Mouse (Mus musculus): ENCODE measurements around the gene H2-DMa. TPM values are rescaled to one million over a fixed set of nuclear protein-coding genes. Genes with fewer than 3 reads are reported as not detected.

H2-DMa gene
- total RNA-seq, 2 experiments from 2014 or later = 3.6 to 4.9 TPM

DNA sequence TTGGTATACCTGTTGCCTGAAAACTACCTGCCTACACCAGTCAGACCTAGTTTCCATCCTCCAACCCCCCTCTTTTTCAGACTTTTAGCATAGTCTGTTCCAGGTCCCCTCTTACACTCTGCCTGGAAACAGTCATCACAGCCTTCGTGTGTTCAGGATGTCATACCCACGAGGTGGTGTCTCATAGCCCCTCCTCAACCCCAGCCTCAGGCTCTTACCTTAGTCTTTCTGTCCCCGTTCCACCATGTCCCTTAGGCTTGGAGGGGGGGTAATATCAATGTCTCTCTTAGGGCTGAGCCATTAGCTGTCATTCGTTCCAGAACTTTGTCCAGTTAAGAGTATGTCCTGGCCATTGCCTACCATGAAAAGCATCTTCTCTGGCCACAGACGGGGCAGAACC lies 18.2 kb upstream of the H2-DMa start:
- intact Hi-C loops (cut with DNase I) = loop anchor here (5.0 kb wide), 1 partner anchor 66 kb away; no protein-coding TSS in a partner anchor
- DNase-seq = no peak

DNA sequence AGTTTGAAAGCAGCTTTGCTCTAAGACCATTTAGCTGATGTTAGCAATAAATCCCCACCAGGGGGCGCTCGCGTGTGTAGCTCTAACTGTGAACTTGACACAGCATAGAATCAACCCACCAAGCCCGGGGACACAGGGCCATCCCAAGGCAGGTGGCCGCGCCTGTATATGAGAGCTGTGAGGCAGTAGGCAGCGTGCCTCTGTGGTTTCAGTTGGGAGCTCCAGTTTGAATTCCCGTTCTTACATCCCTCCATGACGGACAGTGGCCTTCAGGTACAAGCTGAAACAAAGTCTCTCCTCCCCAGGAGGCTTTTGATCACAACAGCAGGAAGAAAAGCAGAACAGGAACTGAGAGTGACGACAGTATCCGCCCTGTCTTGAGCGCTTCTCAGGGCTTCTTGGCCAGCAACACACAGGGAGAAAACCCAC lies 17.7 kb upstream of the H2-DMa start:
- DNase-seq = peak; percentile 90 to 94
- intact Hi-C loops (cut with DNase I) = loop anchor here (5.0 kb wide), 1 partner anchor 66 kb away; no protein-coding TSS in a partner anchor

DNA sequence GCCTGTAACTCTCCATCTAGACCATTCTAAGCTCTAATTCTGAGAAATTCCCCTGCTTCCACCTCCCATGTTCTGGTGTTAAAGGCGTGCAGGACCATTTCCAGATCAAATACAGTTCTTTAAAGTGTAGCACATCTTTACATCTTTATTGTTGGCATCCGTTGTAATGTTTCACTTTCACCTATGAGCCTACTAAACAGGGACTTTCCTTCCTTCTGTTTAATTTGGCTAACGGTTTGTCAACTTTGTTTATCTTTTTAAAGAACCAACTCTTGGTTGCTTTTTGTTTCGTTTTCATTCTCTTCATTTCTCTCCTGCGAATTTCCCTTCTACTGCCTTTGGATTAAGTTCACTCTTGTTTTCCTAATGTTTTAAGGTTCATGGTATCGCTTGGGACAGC lies 16.5 kb upstream of the H2-DMa start:
- intact Hi-C loops (cut with DNase I) = loop anchor here (5.0 kb wide), 1 partner anchor 64 kb away; no protein-coding TSS in a partner anchor
- DNase-seq = no peak

DNA sequence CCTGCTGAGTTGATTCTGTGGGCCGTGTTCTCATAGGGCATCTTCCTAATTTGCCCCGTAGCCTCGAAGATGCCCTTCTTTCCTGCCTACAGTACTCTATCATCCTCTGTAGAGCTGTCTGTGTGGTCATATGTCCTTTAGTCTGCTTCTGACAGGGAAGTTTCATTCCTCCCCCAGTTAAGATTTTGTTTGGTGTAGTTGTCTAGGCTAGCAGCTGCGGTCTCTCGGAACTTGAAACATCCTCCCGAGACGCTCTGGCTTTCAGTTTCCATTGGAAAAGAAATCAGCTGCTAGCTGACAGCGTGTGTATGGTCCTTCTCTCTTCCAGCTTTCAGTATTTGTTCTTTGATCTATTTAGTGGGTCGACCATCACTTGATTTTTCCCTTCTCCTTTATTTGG lies 14.5 kb upstream of the H2-DMa start:
- intact Hi-C loops (cut with DNase I) = loop anchor here (5.0 kb wide), 1 partner anchor 62 kb away; no protein-coding TSS in a partner anchor
- DNase-seq = no peak

DNA sequence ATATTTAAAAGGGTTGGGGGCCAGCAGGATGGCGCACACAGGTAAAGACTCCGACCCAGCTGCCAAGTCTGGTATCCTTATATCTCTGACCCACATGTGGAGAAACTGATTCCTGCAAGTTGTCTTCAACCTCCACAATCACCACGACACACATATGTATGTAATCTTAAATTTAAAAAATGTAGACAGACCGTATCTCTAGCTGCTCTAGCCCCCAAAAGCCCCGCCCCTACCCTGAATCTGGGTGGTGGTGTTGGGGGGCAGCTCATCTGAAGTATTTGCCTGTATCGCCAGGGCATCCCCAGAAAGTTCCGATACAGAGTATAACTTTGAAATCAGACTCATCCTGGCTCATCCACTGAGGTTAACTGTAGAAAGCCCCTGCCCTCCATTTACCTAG lies 12.8 kb upstream of the H2-DMa start:
- intact Hi-C loops (cut with DNase I) = no loop called here
- no peak for DNase-seq

DNA sequence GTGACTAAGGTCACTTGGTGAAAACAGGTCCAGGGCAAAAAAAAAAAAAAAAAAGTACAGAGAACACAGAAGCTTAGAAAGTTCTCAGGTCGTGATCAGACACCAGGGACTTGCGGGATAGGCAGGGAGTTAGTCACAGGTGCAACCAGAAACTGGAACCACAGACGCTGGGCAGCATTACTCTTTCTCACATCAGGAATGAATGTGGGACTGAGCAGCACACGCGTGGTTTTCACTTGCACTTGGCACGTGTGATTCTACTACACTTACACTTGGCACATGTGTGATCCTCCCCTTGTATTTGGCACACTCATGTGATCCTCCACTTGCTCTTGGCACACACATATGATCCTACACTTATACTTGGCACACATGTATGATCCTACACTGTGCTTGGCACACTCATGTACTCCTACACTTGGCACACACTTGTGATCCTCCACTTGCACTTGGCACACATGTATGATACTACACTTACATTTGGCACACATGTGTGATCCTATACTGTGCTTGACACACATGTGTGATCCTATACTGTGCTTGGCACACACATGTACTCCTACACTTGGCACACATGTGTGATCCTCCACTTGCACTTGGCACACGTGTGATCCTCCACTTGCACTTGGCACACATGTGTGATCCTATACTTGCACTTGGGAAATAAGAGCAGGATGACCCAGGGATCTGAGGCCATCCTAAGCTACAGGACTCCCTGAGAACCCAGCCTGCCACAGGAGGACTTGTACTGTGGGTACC lies 12.1 kb upstream of the H2-DMa start:
- DNase-seq = no peak
- intact Hi-C loops (cut with DNase I) = no loop called here

DNA sequence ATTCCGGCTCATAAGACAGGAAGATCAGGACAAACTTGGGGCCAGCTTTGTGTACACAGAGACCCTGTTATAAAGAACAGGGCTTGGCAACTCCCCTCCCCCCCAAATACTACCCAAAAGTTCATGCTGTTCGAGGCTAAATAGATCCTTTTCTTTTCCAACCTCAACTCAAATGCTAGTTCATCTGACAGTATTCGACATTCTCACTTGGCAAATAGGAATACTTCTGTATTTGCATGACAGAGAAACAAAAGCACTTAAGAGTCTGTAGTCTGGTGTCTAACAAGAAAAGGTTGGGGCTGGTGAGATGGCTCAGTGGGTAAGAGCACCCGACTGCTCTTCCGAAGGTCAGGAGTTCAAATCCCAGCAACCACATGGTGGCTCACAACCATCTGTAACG lies 10.9 kb upstream of the H2-DMa start:
- intact Hi-C loops (cut with DNase I) = no loop called here
- no peak for DNase-seq

DNA sequence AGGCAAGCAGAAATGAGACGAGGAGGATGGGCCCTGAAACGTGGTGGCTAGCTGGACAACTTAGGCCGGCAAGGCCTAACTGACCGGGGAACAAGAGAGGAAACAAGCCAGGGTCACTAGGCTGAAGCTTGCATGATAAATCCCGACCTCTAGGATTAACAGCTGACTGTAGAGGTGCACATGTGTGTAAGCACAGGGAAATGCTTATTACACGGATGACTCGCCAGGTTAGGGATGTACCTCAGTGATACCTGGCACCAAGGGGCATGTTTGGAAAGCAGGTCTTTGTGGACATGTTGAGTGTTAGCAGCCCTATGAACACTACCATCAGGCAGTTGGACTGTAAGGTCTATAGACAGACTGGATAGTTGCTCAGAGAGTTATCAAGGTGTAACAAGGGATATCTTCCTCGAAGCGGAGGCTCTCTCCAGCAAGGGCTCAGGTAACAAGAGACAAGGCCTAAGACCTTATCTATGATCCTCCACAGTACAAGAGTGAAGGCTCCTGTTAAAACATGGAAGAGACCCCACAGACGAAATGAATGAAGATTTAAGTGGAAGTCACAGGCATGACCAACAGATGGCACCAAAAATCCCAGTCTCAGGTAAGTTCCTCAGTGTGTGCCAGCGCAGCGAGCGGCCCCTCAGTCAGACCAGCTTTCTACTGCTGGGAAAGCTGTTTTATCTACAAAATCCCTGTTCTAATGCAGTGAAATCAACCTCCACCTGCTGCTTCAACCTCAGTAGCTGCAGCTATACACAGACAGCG lies 10.1 kb upstream of the H2-DMa start:
- DNase-seq = no peak
- intact Hi-C loops (cut with DNase I) = no loop called here

DNA sequence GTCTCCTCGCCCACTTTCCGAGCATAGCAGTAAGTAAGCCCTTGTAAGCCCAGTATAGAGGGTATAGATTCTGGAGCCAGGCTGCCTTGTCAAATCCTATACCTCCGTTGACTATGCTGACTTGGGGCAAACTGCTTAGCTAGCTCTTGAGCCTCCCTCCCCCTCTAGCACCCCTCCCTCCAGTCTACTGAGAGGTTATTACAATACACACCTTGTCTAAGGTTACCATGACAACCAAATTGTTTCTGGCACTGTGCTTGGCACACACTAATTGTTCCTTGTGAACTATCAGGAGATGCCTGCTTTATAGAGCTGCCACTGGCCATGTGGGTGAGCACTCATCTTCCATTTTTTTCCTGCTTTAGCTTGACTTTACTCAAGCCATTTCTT lies 9.5 kb upstream of the H2-DMa start:
- intact Hi-C loops (cut with DNase I) = loop anchor here (5.0 to 10.0 kb wide), 3 partner anchors 72 to 1135 kb away; partner anchors contain the start of genes Col11a2 and Ddx39b

DNA sequence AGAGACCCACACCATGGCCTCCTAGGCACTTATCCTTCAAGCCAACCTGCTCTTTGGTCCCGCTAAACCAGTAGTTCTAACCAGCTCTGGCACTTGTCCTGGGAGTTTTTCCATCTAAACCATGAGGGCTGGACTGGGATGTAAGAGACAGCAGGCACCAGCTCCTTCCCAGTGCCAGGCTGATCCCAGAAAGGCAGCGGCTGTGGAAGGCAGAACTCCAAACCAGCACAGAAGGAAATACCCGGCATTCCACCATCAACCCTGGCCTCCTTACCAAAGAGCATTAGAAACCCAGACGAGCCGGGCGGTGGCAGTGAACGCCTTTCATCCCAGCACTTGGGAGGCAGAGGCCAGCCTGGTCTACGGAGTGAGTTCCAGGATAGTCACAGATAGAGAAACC lies 9.0 kb upstream of the H2-DMa start:
- intact Hi-C loops (cut with DNase I) = loop anchor here (5.0 to 10.0 kb wide), 3 partner anchors 73 to 1134 kb away; partner anchors contain the start of genes Col11a2 and Ddx39b

More for the DNA sequence above, 9.5 kb upstream of the H2-DMa start:
- DNase-seq = no peak

DNA sequence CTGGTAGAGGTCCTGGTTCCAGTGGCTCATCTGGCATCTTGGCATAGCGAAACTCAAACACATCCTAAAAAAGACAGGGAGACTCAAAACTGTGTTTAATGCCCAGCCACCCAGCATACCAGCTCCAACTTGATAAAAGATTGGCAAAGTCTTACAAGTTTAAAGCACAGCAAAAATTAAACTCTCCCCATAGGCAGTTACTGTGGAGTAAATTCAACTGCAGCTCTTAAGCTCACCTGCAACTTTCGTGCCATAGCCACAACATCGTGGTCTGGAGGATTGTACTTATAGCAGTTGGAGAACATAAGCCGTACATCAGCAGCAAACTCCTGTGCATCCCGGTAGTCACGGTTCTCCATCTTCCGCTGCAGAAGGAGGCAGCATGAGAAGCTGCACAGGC lies 5.2 kb upstream of the H2-DMa start:
- no peak for DNase-seq
- intact Hi-C loops (cut with DNase I) = loop anchor here (5.0 to 10.0 kb wide), 3 partner anchors 77 to 1131 kb away; partner anchors contain the start of genes Col11a2 and Ddx39b

More for the DNA sequence above, 9.0 kb upstream of the H2-DMa start:
- no peak for DNase-seq

DNA sequence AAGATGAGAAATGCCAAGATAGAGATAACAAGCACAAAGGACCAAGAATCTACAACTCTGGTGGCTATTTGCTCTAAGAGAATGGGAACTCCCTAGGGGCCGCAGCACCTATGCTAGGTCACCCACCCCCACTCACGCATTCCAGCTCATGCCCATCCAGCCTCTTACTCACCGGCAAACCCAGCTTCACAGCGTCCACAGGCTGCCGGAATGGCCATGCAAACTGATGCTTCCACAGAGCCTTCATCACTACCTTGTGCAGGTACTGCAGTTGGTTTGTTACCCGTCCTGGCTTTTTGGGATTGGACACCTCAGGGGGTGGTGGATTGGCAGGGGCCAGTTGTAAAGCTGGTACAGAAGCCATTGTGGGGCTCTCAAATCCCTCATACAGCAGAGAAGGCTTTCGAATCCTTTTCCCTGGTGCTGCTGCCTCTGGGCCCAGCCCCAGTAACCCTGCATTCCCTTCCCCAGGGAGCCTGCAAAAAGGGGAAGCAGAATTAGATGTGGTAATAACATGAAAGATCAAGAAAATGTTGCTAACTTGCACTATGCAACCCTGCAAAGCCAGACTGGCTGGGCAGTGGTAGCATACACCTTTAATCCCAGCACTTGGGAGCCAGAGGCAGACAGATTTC lies 2.5 kb upstream of the H2-DMa start:
- no peak for DNase-seq
- intact Hi-C loops (cut with DNase I) = loop anchor here (10.0 kb wide), 2 partner anchors 1038 to 1128 kb away; partner anchors contain the start of gene Ddx39b

DNA sequence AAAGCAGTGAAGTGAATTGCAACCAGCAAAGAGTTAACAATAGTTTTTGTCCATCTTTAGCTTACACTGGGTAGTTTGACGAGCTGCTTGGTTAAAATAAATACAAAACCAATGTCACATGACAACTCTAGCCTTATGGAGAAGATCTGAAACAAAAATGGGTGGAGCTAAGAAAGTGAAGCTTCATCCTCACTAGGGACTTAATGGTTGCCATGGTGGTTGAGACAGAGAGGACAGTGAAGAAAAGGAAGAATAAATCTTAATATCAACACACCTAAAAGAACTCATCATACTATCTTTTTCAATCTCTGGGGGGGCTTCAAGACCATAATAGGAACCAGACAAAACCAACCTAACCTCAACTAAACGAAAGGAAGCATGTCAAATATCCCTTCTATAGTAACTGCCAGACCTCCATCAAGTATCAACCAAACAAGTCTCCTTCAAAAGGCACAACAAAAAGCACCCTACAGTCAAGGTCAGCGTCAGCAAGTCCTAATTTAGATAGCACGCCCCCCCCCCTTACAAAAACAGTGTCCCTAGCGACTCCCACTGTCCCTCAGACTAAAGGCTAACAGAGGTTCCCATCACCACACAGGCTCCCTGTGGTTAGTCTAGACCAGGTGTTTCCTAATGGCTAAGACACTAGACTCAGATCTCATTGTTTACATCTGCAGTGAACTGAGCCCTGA lies 1.8 kb upstream of the H2-DMa start:
- DNase-seq = no peak
- intact Hi-C loops (cut with DNase I) = loop anchor here (10.0 kb wide), 2 partner anchors 1037 to 1127 kb away; partner anchors contain the start of gene Ddx39b

DNA sequence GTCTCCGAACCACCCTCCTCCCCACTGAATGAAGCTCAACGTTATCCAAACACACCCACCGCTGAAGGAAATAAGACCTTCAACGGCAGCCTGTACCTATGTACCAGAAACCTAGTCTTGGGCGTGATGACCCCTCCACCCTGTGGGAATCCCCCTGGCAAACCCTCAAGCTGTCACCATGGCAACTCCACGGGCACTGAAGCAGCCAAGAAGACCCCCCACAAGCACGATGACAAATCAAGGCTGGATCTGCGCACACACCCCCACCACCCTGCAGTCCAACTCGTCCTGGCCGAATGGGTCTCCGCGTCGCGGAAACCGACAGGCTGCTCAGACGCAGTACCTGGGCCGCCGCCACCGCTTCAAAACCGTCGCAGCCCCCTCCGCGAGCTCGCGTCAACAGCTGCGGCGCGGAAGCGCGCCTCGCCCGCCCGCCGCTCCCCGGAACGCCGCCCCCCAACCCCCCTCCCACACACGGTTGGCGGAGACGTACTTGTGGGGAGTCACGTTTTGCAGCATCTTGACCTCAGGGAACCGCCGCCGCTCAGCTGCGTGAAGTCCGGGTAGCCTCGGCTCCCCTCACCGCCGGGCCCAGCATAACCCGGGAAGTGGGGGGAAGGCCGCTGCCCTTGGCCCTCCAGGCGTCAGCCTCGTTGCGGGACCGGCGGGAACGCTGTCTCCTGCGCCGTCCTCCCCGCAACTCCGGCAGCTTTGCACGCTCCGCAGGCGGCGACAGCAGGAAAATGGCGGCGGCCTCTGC lies 1.0 kb upstream of the H2-DMa start:
- DNase-seq = peak in 1 of 2 experiments; percentile 45
- intact Hi-C loops (cut with DNase I) = loop anchor here (10.0 kb wide), 2 partner anchors 1037 to 1127 kb away; partner anchors contain the start of gene Ddx39b

DNA sequence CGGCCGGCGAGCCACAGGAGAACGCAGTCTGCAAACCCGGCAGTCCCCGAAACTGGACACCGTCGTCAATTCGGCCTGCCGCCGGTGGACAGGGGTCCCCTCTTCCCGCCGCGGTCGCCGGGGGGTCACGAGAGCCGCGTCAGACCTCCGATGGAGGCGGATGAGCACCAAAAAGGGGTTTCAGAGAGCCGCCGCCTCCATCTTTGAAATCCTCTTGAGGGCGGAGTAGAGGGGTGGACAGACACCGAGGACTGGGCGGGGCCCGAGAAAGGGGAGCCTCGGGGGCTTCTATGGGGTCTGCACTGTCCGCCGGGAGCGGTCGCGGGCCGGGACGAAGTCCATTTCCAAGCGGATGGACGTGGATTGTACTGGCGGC lies 480 bp upstream of the H2-DMa start:
- no peak for DNase-seq
- intact Hi-C loops (cut with DNase I) = loop anchor here (10.0 kb wide), 2 partner anchors 1036 to 1126 kb away; partner anchors contain the start of gene Ddx39b

DNA sequence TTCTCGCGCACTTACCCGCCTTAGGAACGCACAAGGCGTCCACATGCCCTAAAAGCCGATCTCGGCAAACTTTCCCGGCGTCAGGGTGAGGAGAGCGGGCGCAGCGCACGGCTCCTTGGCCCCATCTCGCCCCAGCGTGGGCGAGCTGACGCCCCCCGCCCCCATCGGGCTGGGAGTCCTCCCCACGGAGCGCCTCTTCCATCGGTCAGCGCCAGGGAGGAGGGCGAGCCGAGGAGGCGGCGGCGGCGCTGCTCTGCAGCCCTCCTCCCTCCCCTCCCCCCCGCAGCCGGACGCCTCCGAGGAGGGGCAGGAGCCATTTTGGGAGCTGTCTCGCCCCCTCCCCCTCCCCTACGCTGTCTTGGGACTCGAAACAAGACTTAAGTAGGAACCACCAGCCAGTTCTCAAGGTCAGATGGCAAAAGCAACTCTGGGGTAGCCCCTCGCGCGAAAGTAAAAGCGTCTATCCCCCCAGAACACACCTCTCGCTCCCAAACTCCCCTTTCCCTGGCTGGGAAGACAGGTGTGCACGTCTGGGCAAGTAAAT lies 911 bp downstream of the H2-DMa start:
- intact Hi-C loops (cut with DNase I) = no loop called here
- peak; percentile 81 to 92 for DNase-seq

DNA sequence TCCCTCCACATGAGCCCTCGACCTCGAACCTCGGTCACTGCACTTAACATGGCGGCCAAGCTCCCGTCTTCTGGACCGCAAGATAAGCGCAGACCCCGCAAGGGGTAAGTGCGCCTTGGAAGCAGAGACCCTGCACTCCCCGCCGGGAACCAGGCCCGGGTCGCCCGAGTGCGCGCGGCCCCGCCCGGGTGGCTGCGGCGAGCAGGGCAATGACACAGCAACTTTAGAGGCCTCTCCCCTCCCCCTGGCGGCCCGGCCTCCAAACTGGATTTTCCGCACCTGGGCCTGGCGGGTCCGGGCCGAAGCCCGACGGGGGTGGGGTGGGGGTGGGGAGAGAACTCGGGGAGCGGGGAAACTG lies 1.5 kb downstream of the H2-DMa start:
- intact Hi-C loops (cut with DNase I) = no loop called here

DNA sequence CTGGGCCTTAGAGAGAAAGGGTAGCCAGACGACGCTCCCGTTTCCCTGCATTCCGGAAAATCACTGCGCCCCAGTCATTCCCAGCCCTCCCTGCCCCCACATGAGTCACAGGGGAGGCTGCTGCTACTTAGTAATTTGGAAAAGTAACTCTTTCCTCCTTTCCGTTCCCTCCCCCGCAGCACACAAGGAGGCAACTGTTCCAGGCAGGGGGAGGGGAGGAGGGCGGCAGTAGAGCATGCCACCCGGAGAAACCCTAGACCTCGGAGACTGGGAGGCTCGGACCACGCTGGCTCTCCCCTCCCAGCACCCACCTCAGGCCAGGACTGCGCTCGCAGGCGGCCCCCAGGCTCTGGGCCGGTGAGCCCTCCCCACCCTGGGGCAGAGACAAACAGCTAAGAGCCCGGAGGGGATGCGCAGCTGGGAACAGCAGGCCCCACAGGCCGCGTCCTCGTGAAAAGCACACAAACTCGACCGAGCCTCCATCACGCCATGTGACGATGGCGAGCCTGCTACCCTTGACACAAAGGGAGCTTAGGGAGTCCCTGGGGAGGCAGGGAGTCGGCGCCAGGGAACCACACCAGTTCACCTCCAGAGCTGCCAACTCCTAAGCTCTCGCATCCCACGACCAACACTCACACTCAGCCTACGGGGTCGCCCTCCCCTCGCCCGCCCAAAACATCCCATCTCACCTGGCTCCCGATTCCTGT lies 2.0 kb downstream of the H2-DMa start:
- intact Hi-C loops (cut with DNase I) = no loop called here
- peak; percentile 87 for DNase-seq

More for the DNA sequence above, 1.5 kb downstream of the H2-DMa start:
- DNase-seq = peak; percentile 85 to 88
